Mouse (Mus musculus): ENCODE data around the gene Scd2.
"Not testable (repeated sequence)": the region's sequence is repeated elsewhere in the genome, so short reads cannot be mapped to it uniquely, and the experiment has no call there.

The Scd2 gene

DNA sequence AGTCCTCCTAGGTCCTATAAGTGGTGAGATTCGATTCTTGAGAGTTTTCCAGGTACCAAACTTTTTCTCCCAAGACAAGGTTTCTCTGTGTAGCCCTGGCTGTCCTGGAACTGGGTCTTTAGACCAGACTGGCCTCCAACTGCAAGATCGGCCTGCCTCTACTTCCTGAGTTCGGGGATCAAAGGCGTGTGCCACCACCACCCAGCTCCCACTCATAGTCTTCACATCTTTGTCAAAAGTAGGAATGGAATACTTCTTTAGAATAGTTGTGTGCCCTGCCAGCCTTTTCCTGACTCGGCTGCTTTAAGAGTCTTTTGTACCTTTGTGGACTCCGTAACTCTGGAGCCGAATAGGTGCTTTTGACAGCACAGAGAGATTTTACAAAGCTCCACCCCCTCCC is 2.7 kb downstream of the Scd2 start:
- no peak for DNase-seq (ENCODE audit: low read depth, low spot score)

DNA sequence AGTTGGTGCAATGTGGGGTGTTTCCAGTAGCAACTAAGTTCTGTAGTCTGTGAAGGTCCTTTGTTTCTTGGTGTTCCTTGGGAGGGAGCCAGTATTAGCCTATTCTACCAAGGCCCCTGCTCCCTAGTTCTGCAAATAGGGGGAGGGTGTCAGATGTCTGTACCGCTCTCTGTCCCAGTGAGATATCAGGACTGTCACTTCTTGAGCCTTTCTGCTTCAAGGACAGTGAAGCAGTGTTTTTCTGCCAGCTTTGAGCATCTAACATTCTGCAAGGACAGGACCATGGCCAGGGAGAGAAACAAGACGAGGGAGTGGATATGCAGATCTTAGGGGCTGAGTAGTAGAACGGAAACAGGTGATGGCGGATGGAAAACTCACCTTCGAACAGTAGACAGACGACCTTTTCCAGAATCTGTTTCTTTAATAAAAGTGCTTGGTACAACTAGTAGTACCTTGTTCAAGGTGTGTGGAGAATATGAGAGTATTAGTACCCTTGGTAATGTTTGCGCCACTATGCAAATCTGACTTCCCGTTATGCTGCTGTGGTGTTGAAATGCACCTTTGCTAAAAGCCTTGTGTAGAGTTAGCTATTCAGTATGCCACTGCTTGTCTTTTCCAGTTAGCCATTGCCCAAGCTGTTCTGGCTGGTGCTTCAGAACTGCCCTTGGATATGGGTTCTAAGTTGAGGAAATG is 3.7 kb downstream of the Scd2 start:
- DNase-seq (ENCODE audit: low read depth, low spot score): no peak

DNA sequence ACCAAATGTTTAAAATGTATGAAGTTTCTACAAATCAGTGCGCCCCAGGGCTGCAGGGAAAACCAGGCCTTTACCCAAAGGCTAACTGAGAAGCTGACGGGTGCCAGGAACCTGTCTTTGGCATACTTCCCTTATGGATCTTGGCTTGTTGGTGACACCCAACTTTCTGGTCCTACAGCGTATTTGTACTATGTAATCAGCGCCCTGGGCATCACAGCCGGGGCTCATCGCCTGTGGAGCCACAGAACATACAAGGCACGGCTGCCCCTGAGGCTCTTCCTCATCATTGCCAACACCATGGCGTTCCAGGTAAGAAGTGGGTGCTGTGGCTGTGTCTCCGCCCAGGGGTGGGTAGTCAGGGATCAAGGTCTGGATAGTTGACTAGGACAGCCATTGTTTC is 4.4 kb downstream of the Scd2 start:
- DNase-seq (ENCODE audit: low read depth, low spot score): no peak

DNA sequence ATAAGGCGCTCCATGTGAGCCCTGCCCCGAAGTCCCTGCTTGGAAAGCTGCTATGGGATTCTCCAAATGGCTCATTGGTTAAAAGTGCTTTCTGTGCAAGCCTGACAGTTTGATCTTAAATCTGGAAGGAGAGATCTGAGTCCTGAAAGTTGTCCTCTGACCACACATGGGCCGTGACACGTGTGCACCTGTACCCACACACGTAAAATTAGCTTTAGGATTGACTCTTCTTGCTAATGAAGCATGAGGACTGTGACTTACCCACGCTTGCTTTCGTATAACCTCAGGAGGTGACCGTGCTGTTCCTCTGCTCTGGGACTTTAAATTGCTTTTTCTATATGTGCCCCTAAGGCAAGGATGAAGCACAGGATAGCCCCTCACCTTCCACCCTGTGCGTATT is 5.6 kb downstream of the Scd2 start:
- DNase-seq (ENCODE audit: low read depth, low spot score): no peak

DNA sequence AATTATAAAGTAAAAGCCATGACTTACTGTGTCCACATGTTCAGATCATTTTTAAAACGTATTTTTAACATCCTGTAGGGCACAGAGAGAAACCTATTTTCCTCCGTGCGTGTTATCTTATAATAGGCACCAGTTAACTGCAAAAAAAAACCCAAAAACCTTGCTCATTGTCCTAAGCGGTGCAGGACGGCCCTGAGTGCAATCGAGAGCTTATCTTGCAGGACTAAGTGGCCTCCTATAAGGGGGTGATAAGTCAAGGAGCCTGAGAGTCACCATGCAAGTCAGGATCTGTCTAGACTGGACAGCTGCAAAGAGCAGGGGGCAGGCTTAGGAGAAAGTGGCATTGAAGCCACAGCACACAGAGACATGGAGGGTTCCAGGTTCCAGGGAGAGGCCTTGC is 6.4 kb downstream of the Scd2 start:
- DNase-seq (ENCODE audit: low read depth, low spot score): no peak

DNA sequence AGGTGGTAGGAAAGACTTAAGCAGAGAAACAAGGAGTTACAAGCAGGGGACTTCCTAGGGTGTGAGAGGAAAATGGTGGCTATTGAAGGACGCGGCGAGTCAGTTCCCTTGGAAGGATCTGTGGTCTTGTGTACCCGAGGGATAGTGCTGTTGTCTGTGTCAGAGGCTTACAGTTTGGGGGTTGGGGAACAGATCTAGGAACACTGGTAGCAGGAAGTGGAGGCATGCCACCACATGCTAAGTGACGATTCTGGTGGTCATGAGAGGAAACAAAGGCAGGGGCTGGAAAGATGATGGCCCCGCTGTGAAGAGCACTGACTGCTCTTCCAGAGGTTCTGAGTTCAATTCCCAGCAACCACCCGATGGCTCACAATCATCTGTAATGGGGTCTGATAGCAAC is 7.0 kb downstream of the Scd2 start:
- DNase-seq (ENCODE audit: low read depth, low spot score): no peak

DNA sequence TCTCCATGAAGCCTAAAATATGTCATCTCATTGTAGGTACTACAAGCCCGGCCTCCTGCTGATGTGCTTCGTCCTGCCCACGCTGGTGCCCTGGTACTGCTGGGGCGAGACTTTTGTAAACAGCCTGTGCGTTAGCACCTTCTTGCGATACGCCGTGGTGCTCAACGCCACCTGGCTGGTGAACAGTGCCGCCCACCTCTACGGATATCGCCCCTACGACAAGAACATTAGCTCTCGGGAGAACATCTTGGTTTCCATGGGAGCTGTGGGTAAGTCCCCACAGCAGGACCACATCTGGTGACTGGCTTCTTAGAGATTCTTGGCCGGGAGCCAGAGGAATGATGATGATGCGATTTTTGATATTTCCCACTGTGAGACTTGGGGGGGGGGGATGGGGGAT is 7.7 kb downstream of the Scd2 start:
- DNase-seq (ENCODE audit: low read depth, low spot score): no peak

DNA sequence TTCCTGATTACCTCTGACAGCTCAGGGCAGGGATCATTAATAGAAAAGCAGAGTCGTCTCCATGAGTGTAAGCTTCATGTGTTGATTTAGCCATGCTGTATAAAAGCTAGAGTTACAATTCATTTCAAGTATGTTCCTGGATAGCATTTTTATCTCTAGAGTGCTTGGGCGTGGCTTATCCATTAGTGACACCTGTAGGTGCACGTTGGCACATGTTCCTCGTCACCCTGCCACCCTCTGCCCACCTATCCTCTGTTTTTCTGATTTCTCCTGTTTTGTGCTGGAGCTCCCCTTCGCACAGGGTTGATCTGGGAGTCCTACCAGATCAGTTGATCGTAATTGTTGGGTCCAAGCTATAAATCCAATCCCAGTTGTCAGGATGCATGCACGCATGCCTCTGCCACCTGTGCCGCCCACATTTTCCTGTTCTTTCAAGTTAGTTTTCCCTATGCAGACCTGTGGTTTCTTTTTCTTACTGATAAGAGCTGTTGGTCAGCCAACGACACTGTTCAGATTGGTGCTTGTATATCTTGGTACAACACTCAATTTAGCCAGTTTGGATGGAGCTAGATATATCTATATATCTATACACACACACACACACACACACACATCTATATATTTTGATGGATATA is 8.3 kb downstream of the Scd2 start:
- no peak for DNase-seq (ENCODE audit: low read depth, low spot score)

DNA sequence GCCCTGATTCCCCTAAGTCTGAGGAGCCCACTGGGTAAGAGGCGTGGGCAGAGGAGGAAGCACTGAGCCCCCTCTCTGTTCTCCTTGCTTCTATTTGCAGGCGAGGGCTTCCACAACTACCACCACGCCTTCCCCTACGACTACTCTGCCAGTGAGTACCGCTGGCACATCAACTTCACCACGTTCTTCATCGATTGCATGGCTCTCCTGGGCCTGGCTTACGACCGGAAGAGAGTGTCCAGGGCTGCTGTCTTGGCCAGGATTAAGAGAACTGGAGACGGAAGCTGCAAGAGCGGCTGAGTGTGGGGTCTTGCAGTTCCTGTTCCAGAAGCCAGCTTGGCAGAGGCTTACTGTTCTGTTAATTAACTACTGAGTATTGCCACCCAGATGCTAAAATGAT is 9.4 kb downstream of the Scd2 start:
- DNase-seq (ENCODE audit: low read depth, low spot score): no peak

DNA sequence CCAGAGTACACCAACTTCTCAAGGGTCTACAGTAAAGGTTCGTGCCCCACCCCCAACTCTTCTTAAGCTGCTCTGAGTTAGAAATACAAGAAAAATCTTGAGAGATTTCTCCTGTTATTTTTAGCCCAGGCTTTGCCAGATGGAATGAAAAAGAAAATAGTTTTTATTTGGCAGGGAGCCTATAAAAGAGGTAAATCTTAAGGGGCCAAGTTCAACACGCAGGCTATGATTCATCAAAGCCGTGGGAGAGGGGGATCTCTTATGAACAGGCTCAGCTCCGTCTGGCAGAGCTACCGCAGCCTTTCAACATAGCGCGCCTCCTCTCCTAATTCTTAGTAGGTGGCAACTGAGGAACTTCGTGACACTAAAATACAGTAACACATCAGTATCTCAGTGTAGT is 10.0 kb downstream of the Scd2 start:
- no peak for DNase-seq (ENCODE audit: low read depth, low spot score)

DNA sequence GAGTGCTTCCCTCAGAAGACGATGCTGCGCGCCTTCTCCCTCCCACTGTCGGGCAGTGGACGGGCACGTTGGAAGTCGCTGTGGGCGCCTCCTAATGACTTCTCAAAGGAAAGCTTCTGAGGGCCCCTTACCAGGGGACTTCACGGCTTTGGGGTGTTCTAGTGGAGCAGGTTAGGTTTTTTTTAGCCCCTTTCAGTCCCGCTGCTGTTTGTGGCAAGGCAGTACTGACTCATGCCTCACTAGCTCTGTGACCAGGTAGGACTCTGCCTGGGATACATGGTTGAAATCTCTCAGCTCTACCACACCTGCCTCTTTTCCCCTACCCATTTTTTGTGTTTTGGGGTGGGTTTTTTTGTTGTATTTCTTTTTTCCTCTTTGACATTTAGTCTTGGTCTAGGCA is 10.9 kb downstream of the Scd2 start:
- no peak for DNase-seq (ENCODE audit: low read depth, low spot score)

DNA sequence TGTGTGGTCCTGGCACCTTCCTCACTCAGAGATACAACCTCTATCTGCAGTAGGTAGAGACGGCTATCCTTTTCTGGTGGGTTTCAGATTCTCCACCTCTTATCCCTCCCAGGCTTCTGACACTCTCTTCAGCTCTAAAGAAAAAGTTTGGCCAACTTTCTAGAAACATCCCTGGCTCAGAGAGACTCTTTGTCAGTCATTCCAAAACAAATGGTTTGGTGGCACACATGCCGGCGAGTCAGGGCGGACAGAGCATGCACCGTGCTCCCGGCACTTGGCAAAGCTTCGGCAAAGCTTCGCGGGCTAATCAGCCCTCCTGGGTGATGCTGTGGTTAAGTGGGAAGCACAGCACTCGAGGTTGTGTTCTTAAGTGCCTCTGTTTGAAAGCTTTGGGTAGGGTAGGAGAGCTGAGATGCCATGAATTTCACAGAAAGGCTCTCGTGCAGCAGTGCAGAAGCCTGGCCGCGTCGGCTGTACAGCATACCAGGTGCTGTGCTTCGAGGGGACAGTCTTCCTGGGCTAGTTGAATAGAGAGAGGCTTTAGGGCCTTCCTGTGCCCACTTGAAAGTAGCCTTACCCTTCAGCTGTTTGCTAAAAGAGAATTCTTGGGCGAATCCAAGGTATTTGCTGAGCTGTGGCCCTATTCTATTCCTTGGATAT is 11.5 kb downstream of the Scd2 start:
- DNase-seq (ENCODE audit: low read depth, low spot score): no peak

DNA sequence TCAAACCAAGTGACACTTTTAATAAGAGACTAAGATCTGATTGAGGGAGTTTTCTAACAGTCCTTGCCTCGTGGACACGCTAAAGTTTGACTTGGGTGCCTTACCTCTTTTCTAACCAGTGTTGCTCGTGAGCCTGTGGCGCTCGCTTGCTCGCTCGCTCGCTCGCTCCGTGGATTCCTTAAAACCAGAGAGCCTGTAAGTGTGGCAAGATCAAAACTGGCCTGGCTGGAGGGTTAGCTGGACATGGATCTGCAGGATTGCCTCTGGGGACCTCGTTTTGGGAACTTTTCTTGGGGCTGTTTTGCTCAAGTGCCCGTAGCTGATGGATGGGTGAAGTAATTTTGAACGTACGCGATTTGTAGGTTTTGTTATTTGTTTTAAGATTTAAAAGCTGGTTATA is 12.2 kb downstream of the Scd2 start:
- DNase-seq (ENCODE audit: low read depth, low spot score): no peak

DNA sequence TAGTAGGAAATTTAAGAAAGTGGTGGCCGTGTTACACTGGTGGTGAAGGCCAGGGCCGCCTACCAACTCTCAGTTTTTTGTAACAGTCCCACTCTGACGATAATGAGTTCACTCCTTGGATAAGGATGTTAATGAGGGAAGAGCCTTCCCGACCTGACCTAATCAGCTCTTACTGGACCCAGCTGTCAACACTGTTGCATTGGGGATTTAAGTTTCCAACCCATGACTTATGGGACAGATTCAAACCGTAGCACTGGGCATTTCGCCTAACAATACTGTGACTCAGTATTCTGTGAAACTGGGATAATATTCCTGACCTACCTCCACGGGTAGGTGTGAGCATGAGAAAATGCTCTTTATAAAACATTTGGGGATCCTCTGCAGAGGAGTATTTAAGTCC is 12.7 kb downstream of the Scd2 start:
- no peak for DNase-seq (ENCODE audit: low read depth, low spot score)

DNA sequence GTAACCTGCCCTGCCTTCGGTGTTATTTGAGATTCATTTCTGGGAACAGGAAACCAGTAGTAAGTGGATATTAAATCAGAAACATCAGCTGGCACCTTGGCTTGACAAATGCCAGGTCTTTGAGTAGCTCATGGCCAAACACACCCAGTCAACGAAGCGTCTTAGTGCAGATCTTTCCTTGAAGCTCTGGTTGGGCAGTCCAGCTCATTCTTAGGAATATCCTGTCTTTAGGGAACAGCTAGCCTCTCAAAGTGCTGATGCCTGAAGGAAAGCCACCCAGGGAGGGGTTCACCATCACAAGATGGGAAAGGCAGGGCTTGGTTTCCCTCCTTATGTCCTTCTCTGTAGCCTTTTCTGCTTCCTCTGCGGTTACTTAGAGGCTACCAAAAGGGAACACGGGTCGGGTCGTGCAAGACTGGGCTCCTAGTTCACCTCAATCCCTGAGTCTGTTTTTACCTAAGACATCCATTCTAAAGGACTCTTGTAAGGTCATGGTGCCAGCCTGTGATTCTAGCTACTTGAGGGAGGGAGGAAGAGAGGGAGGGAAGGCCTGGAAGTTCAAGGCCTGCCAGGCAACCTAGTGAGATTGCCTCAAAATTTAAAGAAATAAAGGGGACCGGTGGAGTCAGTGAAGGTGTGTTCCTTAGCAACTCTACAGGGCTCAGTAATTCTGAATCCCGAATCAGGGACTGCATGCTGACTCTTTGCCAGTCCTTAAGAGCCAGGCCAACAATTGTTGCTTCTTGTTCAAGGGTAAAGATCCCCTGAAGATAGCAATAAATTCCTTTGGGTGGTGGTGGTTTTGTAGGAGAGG is 13.8 kb downstream of the Scd2 start:
- DNase-seq (ENCODE audit: low read depth, low spot score): no peak

DNA sequence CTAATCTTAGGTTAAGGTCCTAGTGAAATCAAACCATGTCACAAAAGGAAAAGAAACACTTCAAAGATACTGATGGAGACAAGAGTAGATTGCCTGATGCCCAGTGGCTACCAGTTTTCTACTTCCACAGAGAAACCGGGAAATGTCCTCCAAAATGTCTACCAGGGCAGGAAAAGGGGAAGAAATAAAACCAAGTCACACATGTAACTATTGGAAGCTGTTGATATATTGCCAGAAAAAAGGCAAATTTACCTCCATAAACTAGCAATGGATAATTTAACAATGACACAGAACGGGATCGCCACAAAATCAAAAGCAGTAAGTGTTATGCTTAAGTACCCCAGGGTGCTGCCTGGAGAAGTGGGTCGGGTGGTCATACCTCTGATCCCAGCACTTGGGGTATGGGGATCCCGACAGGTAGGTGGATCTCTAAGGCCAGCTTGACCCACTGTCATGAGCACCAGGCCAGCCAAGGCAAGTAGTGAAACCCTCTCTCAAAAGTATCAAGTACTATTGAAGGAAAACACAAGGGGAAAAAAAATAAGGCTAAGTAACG is 14.5 kb downstream of the Scd2 start:
- DNase-seq (ENCODE audit: low read depth, low spot score): no peak

DNA sequence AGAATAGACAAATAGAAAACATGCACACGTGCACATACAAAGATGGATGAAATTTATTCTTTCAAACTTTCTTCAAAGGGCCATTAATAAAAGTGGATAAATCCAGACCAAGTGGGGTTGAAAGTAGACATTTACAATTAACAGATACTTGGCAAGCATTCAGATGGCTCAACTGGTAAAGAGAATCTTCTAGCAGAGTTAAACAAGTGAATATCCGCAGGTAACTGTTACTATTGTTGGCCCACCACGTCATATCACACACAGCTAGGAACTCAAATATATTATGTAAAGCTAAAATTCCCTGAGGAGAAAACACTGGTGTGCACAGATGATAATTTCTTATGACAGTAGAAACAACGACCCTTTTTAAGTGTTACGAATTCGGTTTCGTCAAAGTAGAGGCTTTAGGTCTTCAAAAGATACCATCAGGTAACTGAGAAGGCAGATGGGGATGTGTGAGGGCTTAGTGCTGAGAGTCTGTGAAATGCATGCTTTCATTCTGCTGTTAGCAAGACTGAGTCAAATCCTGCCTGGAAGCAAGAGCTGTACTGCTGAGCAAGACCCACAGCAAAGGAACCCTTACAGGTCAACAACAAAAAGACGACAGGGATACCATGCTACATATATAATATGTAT is 15.3 kb downstream of the Scd2 start:
- DNase-seq (ENCODE audit: low read depth, low spot score): no peak

DNA sequence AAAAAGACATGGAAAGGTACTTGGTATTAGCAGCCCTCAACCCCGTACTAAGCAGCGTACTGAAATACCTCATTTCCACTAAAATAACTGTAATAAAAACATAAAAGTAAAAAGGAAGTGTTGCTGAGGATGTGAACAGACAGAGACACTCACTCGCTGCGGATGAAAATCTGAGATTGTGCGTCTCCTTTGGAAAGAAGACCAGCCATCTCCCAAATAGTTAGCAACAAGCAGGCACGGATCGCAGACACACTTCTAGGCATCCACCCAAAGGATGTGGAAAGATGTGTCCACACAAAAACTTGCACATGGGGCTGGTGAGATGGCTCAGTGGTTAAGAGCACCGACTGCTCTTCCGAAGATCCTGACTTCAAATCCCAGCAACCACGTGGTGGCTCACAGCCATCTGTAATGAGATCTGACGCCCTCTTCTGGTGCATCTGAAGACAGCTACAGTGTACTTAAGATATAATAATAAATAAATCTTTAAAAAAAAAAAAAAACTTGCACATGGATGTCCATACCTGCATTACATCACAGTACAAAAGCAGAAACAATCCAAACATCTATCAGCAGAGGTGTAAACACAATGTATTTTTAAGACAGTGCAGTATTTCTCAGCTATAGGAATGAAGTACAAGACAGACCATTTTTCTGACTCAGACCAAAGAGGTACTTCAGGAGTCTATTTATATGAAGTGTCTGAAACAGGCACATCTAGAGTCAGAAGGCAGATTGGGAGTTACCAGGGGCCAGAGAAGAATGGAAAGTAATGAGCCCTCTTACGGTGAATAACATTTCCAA is 16.1 kb downstream of the Scd2 start:
- DNase-seq (ENCODE audit: low read depth, low spot score): no peak

DNA sequence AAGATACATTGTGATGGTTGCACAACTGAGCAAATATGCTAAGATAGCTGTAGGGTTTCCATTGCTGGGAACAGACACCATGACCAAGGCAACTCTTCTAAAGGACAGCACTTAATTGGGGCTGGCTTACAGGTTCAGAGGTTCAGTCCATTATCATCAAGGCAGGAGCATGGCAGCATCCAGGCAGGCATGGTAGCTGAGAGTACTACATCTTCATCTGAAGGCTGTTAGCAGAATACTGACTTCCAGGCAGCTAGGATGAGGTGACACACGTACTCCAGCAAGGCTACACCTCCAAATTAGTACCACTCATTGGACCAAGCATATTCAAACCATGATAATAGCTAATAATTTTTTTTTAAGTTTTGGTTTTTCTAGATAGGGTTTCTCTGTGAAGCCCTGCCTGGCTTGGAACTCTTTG is 16.7 kb downstream of the Scd2 start:
- not testable (repeated sequence) for DNase-seq (ENCODE audit: low read depth, low spot score)

DNA sequence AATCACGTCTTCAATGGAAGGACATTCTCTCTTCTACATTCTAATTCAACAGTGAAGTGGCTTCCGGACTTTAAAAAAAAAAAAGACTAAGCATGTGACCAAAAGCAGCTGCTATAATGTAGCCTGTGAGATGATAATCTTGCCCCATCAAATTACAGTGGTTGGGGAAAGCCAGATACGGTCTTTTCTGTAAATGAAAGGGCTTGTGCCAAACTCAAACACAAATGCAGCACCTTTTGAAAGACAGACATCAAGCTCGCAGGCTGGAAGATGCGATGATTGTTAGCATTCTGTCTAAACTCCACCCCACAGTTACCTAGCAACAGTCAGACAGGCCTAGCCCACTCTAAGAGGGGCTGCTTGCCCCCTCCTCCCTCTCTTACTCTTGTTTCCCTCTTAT is 17.3 kb downstream of the Scd2 start:
- DNase-seq (ENCODE audit: low read depth, low spot score): no peak

All from telencephalon, adult 2 months (tissue).